Mouse (Mus musculus): ENCODE data around the gene Tas2r135.

Gene Tas2r135

GRCm38 (mm10) chr6:42405134-42405533 is at the start of gene Tas2r135:
Tas2r135 (plus strand) TSS chr6:42405434.
- no peak for DNase-seq (ENCODE audit: inconsistent age in 2 of 2, low spot score in 1 of 2)

- no peak for DNase-seq (ENCODE audit: inconsistent age in 2 of 2, low spot score in 1 of 2)
These were observed 49.2 kb upstream of the Tas2r135 start for GRCm38 (mm10) chr6:42355794-42356600.

DNA sequence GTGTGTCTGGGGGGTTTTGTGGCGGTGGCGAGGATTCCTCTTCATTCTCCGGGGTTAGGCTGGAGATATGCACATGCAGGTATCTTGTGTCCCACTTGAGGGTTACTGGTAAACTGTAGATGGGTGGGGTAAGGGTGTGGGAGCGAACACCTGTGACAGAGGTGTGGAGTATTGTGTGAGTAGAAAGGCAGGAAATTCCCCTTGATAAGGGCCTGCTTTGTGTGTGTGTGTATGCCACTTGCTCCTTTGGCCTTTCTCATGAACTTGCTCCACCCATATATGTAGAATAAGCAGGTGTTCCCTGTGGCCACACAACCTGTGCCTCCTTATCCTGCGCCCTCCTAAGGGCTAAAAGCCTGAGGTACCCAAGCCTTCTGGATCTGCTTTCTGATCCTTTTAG is 48.3 kb upstream of the Tas2r135 start:
- no peak for DNase-seq (ENCODE audit: inconsistent age in 2 of 2, low spot score in 1 of 2)

GRCm38 (mm10) chr6:42357901-42358300 is 47.3 kb upstream of the Tas2r135 start:
- peak in 1 of 2 experiments; percentile 18 for DNase-seq (ENCODE audit: inconsistent age in 2 of 2, low spot score in 1 of 2)

DNA sequence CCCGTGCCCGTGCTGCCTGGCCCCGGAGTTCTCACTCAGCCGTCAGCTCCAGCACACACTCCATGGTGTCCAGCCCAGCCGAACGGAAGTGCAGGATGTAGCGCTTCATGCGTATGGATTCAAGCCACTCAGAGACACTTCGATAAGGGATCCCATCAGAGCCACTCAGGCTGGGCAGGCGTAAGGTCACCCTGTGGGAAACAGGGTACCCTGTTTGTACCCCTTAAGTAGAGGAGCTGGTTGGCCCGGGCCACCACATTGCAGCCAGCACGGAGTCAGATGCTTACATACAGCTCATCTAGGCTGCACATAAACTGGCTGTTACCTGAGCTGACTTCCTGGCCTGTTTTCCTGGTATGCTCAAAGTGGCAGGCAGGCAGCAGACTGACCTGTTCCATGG is 46.3 kb upstream of the Tas2r135 start:
- DNase-seq (ENCODE audit: inconsistent age in 2 of 2, low spot score in 1 of 2): peak in 1 of 2 experiments; percentile 6

DNA sequence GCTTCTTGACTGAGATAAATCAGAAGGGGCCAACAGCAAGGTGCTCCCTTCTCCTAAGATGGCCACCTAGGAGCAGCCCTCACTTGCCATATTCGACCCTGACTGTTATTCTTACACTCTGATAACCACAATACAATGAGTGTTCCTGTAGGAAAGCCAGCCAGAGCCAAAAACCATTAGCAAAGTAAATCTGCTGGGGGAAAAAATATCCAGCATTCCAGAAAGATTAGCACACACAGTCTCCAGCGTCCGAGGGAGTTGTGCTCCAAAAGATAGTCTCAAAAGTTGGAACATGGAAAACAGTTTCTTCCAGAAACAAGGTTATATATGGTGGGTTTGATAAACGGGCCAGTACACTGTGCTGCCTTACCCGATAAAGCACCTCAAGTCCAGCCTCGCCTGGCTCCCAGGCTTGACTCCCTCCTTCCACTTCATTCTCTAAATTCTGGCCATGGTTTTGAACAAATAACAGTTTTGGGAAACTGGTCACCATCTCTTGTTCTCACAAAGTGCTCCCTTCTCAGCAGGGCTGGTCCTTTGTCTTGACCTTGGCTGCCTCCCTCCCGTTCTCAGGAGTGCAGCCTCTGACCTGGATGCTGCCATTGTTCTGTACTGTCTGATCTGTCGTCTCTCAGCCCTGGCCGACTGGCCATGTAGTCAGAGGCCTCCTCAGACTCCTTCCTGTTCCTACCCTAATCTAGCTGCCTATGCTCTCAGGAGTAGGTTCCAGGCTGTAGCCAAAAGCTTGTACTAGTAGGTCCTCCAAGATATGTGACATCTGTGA is 45.7 kb upstream of the Tas2r135 start:
- no peak for DNase-seq (ENCODE audit: inconsistent age in 2 of 2, low spot score in 1 of 2)

GRCm38 (mm10) chr6:42360231-42360840 is 44.9 kb upstream of the Tas2r135 start:
- DNase-seq (ENCODE audit: inconsistent age in 2 of 2, low spot score in 1 of 2): no peak

DNA sequence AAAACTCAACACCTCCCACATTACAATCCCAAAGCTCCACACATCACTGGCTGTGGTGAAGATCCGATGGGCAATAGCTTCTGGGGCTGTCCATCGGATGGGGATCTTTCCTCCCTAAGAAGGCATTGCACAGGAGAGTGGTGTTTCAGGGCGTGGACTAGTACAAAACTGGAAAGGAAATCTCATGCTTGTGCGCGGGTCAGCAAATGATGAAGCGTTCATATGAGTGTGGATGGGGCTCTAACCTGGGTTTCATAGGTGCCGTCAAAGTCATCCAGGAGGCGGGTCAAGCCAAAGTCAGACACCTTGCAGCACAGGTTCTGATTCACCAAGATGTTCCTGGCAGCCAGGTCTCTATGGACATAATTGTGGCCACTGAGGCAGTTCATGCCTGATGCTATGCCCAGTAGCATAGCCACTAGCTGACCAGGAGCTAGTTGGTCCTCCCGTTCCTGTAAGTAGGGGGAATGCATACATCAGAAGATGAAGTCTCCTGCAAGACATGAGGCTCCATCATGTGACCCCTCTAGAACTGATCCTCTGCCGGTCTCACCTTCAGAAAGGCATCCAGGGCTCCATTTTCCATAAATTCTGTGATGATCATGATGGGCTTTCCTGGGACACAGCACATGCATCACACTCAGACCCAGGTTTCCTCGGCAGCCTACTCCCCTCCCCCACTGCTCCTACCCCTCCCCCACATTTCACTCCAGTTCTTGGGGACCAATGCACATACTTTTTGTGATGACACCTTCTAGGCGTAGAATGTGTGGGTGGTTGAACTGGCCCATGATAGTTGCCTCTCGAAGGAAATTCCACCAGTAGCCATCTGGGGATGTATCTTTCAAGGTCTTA is 44.0 kb upstream of the Tas2r135 start:
- DNase-seq (ENCODE audit: inconsistent age in 2 of 2, low spot score in 1 of 2): peak in 1 of 2 experiments; percentile 34

DNA sequence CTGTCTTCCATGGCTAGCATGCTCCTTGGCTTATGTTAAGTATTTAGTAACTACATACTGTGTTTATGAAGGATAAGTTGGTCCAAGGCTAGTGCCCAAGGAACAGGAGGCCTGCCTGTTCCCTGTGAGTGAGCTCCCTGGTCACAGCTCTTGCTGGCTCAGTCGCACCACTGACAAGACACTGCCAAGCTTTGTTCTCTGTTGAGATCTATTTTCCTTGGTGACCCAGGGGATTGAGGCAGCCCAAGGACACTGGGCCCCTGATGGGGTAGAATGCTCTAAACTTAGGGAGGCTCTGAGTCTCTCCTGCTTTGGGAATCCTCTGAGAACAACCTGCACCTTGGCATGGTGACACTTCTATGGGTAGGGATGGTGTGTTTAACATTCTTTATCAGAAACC is 43.2 kb upstream of the Tas2r135 start:
- peak; percentile 47 to 65 for DNase-seq (ENCODE audit: inconsistent age in 2 of 2, low spot score in 1 of 2)

GRCm38 (mm10) chr6:42362497-42362896 is 42.7 kb upstream of the Tas2r135 start:
- DNase-seq (ENCODE audit: inconsistent age in 2 of 2, low spot score in 1 of 2): no peak

DNA sequence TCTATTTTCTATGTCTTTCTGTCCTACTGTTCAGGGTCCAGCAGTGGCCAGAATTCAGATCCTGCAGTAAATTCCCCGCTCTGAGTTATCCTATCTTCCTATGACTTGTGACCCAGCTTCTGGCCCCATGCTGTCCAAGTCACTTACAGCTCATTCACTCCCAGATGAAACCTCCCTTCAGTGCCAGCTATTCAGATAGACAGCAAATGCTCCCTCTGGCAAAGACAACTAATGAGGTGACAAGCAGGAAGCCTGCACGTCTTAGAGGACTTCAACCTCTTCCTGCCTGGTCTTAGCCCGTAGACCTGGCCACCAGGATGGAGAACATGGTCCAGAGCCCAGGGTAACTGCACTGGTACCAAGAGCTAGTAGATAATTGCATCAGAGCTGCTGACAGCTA is 42.3 kb upstream of the Tas2r135 start:
- peak in 1 of 2 experiments; percentile 32 for DNase-seq (ENCODE audit: inconsistent age in 2 of 2, low spot score in 1 of 2)

DNA sequence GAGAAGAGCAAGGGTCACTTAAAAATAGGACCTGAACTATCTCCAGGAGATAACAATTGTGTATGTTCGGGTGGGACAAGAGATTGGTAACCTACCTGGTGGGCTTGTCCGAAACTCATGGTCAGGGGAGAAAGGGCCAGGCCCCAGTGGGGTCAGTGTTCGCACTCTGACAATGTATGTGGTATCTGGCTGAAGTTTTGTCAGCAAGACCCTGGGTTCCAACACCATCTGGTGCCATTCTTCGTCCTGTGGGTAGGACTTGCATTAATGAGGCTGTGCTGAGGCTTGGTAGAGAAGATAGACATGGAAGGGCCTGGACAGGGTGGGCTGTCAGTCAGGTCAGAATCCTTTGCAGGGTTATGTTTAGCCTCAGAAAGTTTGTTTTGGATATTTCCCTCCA is 41.2 kb upstream of the Tas2r135 start:
- no peak for DNase-seq (ENCODE audit: inconsistent age in 2 of 2, low spot score in 1 of 2)

GRCm38 (mm10) chr6:42364607-42365006 is 40.6 kb upstream of the Tas2r135 start:
- no peak for DNase-seq (ENCODE audit: inconsistent age in 2 of 2, low spot score in 1 of 2)

- DNase-seq (ENCODE audit: inconsistent age in 2 of 2, low spot score in 1 of 2): no peak
These were observed 40.0 kb upstream of the Tas2r135 start for GRCm38 (mm10) chr6:42365215-42365614.

DNA sequence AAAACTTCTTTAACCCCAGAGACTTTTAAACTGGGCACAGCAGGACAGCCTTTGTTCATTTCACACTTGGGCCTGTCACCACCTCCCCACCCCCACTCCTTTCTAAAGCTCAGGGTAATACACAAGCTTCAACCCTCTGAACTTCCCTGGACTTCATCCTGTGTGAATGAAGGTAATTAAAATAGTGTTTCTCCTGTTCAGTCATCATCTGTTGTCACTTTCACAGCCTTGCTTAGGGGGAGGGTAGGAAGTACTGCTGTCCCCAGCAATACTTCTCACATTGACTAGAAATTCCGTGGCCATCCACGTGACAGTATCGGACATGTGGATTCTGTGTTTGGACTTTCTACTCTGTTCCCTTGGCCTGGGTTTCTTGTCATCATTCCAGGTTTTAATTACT is 35.4 kb upstream of the Tas2r135 start:
- no peak for DNase-seq (ENCODE audit: inconsistent age in 2 of 2, low spot score in 1 of 2)

DNA sequence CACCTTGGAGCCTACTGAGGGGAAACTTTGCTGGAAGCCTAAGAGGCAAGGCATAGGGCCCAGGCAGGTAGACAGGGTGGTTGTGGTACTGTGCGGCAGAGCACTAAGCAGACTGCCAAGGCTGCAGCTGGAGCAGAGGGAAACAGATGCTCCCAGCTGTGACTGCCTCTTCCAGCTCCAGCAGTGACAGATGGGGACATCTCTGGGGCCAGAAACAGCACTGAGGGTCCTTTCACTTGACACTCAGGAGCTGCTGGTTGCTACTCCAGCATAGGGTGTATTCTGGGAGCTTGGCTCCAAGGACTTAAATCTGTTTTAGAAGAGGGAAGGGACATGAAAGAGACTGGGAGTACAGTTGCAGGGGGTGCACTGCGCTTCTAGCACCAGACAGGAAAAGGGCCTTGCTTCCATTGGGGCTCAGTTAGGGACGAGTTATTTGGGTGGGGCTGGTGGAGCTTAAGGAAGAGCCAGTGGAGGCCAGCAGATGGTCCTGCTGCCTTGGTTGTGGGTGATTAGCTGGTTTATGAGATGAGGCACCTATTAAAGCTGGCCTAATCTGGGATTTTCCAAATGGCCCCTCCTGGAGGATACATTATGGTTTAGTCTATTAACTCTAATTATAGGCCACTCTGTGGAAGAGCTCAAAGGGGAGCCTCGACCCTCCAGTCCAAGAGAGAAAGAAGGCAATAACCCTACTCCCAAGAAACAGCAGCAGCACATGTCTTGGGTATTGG is 34.4 kb upstream of the Tas2r135 start:
- DNase-seq (ENCODE audit: inconsistent age in 2 of 2, low spot score in 1 of 2): no peak

- no peak for DNase-seq (ENCODE audit: inconsistent age in 2 of 2, low spot score in 1 of 2)
These were observed 33.2 kb upstream of the Tas2r135 start for GRCm38 (mm10) chr6:42372001-42372400.

DNA sequence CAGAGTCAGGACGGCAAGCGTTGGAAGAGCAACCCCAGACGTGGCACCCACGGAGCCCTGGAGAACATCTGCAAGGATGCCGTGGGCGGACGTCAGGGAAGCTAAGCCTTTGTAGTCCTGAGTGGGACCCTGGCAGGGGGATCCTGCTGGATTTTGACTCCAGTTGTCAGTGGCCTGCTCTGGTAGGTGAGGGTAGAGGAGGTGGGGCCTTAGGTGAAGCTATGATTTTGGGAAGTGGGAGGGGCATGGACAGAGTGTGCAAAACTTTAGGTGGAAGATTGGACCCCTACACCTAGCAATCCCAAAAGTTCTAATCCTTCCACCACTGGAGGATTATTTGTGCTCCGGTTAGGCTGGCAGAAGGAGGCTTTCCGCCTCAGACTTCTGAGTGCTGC is 32.8 kb upstream of the Tas2r135 start:
- no peak for DNase-seq (ENCODE audit: inconsistent age in 2 of 2, low spot score in 1 of 2)

GRCm38 (mm10) chr6:42372816-42373547 is 32.3 kb upstream of the Tas2r135 start, which contains the start of gene Epha1:
Epha1 (minus strand) TSS chr6:42373268.
- DNase-seq (ENCODE audit: inconsistent age in 2 of 2, low spot score in 1 of 2): peak; percentile 57 to 82

All from adrenal gland, adult (tissue).